Mouse (Mus musculus) bone marrow, adult 2 months (tissue): ENCODE results near the gene Diras2. TPM values are rescaled to one million over a fixed set of nuclear protein-coding genes. Genes with fewer than 3 reads are reported as not detected.
A peak's percentile ranks its signal among the peaks of the same experiment; 100 is the strongest.

Source experiments
- H3K27ac ChIP-seq: fragments of 200-500 bp; 2 replicates; pipeline ENCODE4 v1.5.1; 2012; ENCODE audit warnings: low read depth, mild to moderate bottlenecking, control low read depth, inconsistent platforms, low read length; ENCODE audit not compliant: control insufficient read depth, poor library complexity, insufficient read depth
- H3K4me1 ChIP-seq: fragments of 200-500 bp; 2 replicates; pipeline ENCODE4 v1.6.1; 2011; ENCODE audit warnings: low read length; ENCODE audit not compliant: control insufficient read depth, insufficient read depth
- H3K4me3 ChIP-seq: fragments of 200-500 bp; replicated peaks from 2 replicates; pipeline ENCODE3; 2011; ENCODE audit warnings: mild to moderate bottlenecking, low read depth, low read length, control low read depth; ENCODE audit not compliant: control insufficient read depth
- CTCF ChIP-seq: fragments of 200-500 bp; IDR thresholded peaks from 2 replicates; pipeline ENCODE4 v1.5.1; 2011; ENCODE audit warnings: low read length, control low read depth; ENCODE audit not compliant: control insufficient read depth, insufficient read depth
- POLR2A ChIP-seq: fragments of 200-500 bp; IDR thresholded peaks from 2 replicates; pipeline ENCODE4 v1.6.1; 2011; ENCODE audit warnings: low read depth, mild to moderate bottlenecking, control low read depth, low read length, borderline replicate concordance; ENCODE audit not compliant: control insufficient read depth
- WGBS: fragments of 180-500 bp; shearing (Covaris S2); methylation state at CpG from one replicate; pipeline ENCODE4 v1.1.7; 2018; 5-methylcytosine and 5-hydroxymethylcytosine counted together
- polyA plus RNA-seq: library from polyadenylated mRNA; stranded (reverse); fragments of >200 nt; gene quantifications from 2 replicates; pipeline ENCODE4 v1.2.4, GENCODE M21; 2011; ENCODE audit warnings: low replicate concordance; ENCODE audit not compliant: missing spikeins, insufficient read depth, insufficient read length

Gene Diras2
- polyA plus RNA-seq, 1 experiment: 5.9 TPM

GRCm38 (mm10) chr13:52542636-52543035, 11.6 kb upstream of the Diras2 start:
- H3K27ac ChIP-seq: peak overlapping the region; percentile 30
- WGBS: 20% methylated on average over 4 of the region's 4 CpGs
- H3K4me3 ChIP-seq: no peak overlapping the region
- peaks cover 18% of the 10 kb centered on the region for H3K4me1 ChIP-seq
- TF ChIP-seq CTCF: no peak
- no peak for TF ChIP-seq POLR2A

- 48% methylated on average over 8 of the region's 8 CpGs for WGBS
- TF ChIP-seq CTCF: no peak
- no peak for TF ChIP-seq POLR2A
- Histone ChIP-seq H3K4me1 (peaks cover 18% of the 10 kb centered on the region), H3K4me3 (no peak overlapping the region), H3K27ac (peak overlapping the region; percentile 66)
Observed at GRCm38 (mm10) chr13:52542036-52542526, 11.0 kb upstream of the Diras2 start.

GRCm38 (mm10) chr13:52541385-52542035, 10.4 kb upstream of the Diras2 start:
- no peak for TF ChIP-seq CTCF
- TF ChIP-seq POLR2A: no peak
- H3K4me3 ChIP-seq: no peak overlapping the region
- peak overlapping the region; percentile 66 for H3K27ac ChIP-seq
- WGBS: 60% methylated on average over 5 of the region's 5 CpGs
- H3K4me1 ChIP-seq: peaks cover 18% of the 10 kb centered on the region

GRCm38 (mm10) chr13:52539461-52539860, 8.4 kb upstream of the Diras2 start:
- H3K4me1 ChIP-seq: peaks cover 18% of the 10 kb centered on the region
- WGBS: 60% methylated on average over 6 of the region's 6 CpGs
- H3K4me3 ChIP-seq: no peak overlapping the region
- TF ChIP-seq CTCF: no peak
- no peak for TF ChIP-seq POLR2A
- H3K27ac ChIP-seq: peak overlapping the region; percentile 64; the same call in 1 of the 2 replicates

- 32% methylated on average over 9 of the region's 9 CpGs for WGBS
- Histone ChIP-seq H3K4me1 (peaks cover 18% of the 10 kb centered on the region), H3K27ac (peak overlapping the region; percentile 73), H3K4me3 (no peak overlapping the region)
- no peak for TF ChIP-seq POLR2A
- peak; percentile 50; the same call in 1 of the 2 replicates for TF ChIP-seq CTCF
Observed at GRCm38 (mm10) chr13:52538588-52539116, 7.6 kb upstream of the Diras2 start.

GRCm38 (mm10) chr13:52537754-52538587, 6.9 kb upstream of the Diras2 start:
- peak overlapping the region; percentile 73 for H3K27ac ChIP-seq
- H3K4me1 ChIP-seq: peaks cover 16% of the 10 kb centered on the region
- no peak for TF ChIP-seq CTCF
- no peak for TF ChIP-seq POLR2A
- H3K4me3 ChIP-seq: no peak overlapping the region
- 62% methylated on average over 26 of the region's 26 CpGs for WGBS

GRCm38 (mm10) chr13:52535542-52535941, 4.5 kb upstream of the Diras2 start:
- Histone ChIP-seq H3K4me3 (no peak overlapping the region), H3K27ac (no peak overlapping the region), H3K4me1 (peaks cover 11% of the 10 kb centered on the region)
- peak; percentile 71 for TF ChIP-seq CTCF
- TF ChIP-seq POLR2A: no peak
- 7% methylated on average over 4 of the region's 4 CpGs for WGBS

- Histone ChIP-seq H3K4me3 (no peak overlapping the region), H3K27ac (peak overlapping the region; percentile 53; the same call in 1 of the 2 replicates), H3K4me1 (peaks cover 4% of the 10 kb centered on the region)
- 61% methylated on average over 5 of the region's 5 CpGs for WGBS
- TF ChIP-seq CTCF (no peak), POLR2A (no peak)
Observed at GRCm38 (mm10) chr13:52533644-52534043, 2.6 kb upstream of the Diras2 start.
